Mouse (Mus musculus) G1E (cell line): ENCODE measurements around the gene Kpna1.

Experiments
- CTCF ChIP-seq: IDR thresholded peaks from 2 replicates; pipeline ENCODE4 v1.5.1; 2012; ENCODE audit warnings: low read depth, low read length, inconsistent platforms, mixed read lengths
- GATA1 ChIP-seq: IDR thresholded peaks from 2 replicates; pipeline ENCODE4 v1.6.1; 2012; ENCODE audit warnings: borderline replicate concordance, low read length, inconsistent platforms, mixed read lengths
- POLR2AphosphoS5 ChIP-seq: IDR thresholded peaks from 2 replicates; pipeline ENCODE4 v1.6.1; 2012; ENCODE audit warnings: low read depth, low read length, inconsistent platforms; ENCODE audit not compliant: insufficient replicate concordance
- TAL1 ChIP-seq: conservative IDR thresholded peaks from 2 replicates; pipeline ENCODE4 v1.6.1; 2012; ENCODE audit warnings: low read depth, low read length, inconsistent platforms, mixed read lengths

DNA sequence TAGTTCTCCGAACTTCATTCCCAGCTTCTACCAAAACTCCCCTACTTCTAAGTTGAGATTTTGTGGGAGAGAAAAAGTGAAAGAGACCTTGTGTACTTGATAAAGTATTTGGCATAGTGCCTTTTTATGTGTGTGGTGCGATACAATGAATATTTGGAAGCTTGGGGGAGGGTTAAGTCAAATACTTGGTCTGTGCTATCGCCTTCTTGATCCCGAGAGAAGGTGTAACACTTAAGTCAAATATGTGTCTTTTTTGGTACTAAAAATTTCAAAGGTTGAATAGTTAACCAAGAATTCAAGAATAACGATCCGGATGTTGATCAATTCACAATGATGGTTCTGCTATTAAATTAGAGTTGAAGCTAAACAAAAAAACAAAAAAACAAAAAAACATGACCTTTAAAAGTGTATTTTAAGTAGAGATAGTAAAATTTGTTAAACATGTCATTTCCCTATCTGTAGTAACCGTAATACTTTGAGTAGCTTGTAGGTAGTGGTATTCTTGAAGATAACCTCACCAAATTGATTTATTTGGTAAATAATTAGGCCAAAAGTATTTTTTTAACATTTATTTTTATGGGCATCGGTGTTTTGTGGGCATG lies 94.0 kb downstream of the Kpna1 start:
- TF ChIP-seq GATA1 = no peak
- TF ChIP-seq CTCF = no peak
- no peak for TF ChIP-seq POLR2AphosphoS5
- no peak for TF ChIP-seq TAL1
